Mouse (Mus musculus) gastrocnemius, postnatal 25 days (tissue): ENCODE results near the gene Tmem268. TPM values are rescaled to one million over a fixed set of nuclear protein-coding genes. Genes with fewer than 3 reads are reported as not detected.

ENCODE experiments used
- DNase-seq: peaks from one replicate; pipeline ENCODE4 v3.0.0; 2022
- long read RNA-seq, 2 experiments: library from polyadenylated mRNA; stranded (forward); transcript quantifications; one replicate each; pipeline ENCODE4 v2.0.0; 2021
- total RNA-seq, 2 experiments: library from RNA; stranded (reverse); gene quantifications; 1 replicate in 1 of 2; 2 replicates in 1 of 2; pipeline ENCODE4 v1.2.3; 2021

The Tmem268 gene
- total RNA-seq: 10 to 100 TPM; 10.4 to 12.1 TPM
- long read RNA-seq, experiment 1, transcript Tmem268-201 (10 exons, 3,765 nt): major isoform, 7 of 14 reads
- long read RNA-seq, experiment 1, partial matches to known transcripts: 1 of 14 reads
- long read RNA-seq, experiment 1, other reads (novel, unspliced or antisense): 6 of 14 reads
- long read RNA-seq, experiment 2, transcript Tmem268-201 (10 exons, 3,765 nt): major isoform, 9 of 27 reads
- long read RNA-seq, experiment 2, partial matches to known transcripts: 2 of 27 reads
- long read RNA-seq, experiment 2, other reads (novel, unspliced or antisense): 16 of 27 reads

- peak; percentile 83 for DNase-seq
These were observed at the start of gene Tmem268 for GRCm38 (mm10) chr4:63558407-63559081. Gene Tmem268 (plus strand): TSS chr4:63558781.

- DNase-seq: no peak
These were observed 45.7 kb upstream of the Tmem268 start for GRCm38 (mm10) chr4:63512921-63513320.

- no peak for DNase-seq
These were observed 44.1 kb upstream of the Tmem268 start for GRCm38 (mm10) chr4:63514454-63514984.

- no peak for DNase-seq
These were observed 43.6 kb upstream of the Tmem268 start for GRCm38 (mm10) chr4:63515021-63515420.

GRCm38 (mm10) chr4:63521813-63522419, 36.7 kb upstream of the Tmem268 start:
- no peak for DNase-seq

- DNase-seq: no peak
These were observed 33.1 kb upstream of the Tmem268 start for GRCm38 (mm10) chr4:63525514-63525913.

- no peak for DNase-seq
These were observed 29.6 kb upstream of the Tmem268 start for GRCm38 (mm10) chr4:63528946-63529345.

GRCm38 (mm10) chr4:63530409-63530808, 28.2 kb upstream of the Tmem268 start:
- DNase-seq: no peak

- no peak for DNase-seq
These were observed 21.0 kb upstream of the Tmem268 start for GRCm38 (mm10) chr4:63537602-63538001.

- DNase-seq: peak; percentile 42
These were observed 16.4 kb upstream of the Tmem268 start for GRCm38 (mm10) chr4:63542209-63542608.

GRCm38 (mm10) chr4:63543746-63544493, 14.7 kb upstream of the Tmem268 start:
- no peak for DNase-seq

GRCm38 (mm10) chr4:63544494-63545230, 13.9 kb upstream of the Tmem268 start, which contains the start of gene Atp6v1g1:
Gene Atp6v1g1 (plus strand): TSS chr4:63544772.
- DNase-seq: peak; percentile 96

- DNase-seq: no peak
These were observed 13.2 kb upstream of the Tmem268 start for GRCm38 (mm10) chr4:63545231-63545958.

- DNase-seq: peak; percentile 48
These were observed 12.0 kb upstream of the Tmem268 start for GRCm38 (mm10) chr4:63546441-63547055.

- DNase-seq: no peak
These were observed 10.8 kb upstream of the Tmem268 start for GRCm38 (mm10) chr4:63547799-63548198.

GRCm38 (mm10) chr4:63548491-63548890, 10.1 kb upstream of the Tmem268 start:
- no peak for DNase-seq

- DNase-seq: no peak
These were observed 7.7 kb upstream of the Tmem268 start for GRCm38 (mm10) chr4:63550908-63551307.

GRCm38 (mm10) chr4:63552865-63553264, 5.7 kb upstream of the Tmem268 start:
- DNase-seq: no peak

GRCm38 (mm10) chr4:63553789-63554576, 4.6 kb upstream of the Tmem268 start:
- DNase-seq: no peak
